Mouse (Mus musculus) kidney, adult 2 months (tissue): Measurements from ENCODE around the gene Tanc2.

Source experiments
- CTCF ChIP-seq: fragments of 200-500 bp; conservative IDR thresholded peaks from 2 replicates; pipeline ENCODE4 v1.5.1; 2011; ENCODE audit warnings: low read depth, mild to moderate bottlenecking, control low read depth, low read length, moderate library complexity, mixed read lengths; ENCODE audit not compliant: insufficient read depth, insufficient read length
- POLR2A ChIP-seq: fragments of 200-500 bp; IDR thresholded peaks from one replicate; pipeline ENCODE4 v1.6.1; 2011; ENCODE audit warnings: low read depth, low read length, control low read depth

DNA sequence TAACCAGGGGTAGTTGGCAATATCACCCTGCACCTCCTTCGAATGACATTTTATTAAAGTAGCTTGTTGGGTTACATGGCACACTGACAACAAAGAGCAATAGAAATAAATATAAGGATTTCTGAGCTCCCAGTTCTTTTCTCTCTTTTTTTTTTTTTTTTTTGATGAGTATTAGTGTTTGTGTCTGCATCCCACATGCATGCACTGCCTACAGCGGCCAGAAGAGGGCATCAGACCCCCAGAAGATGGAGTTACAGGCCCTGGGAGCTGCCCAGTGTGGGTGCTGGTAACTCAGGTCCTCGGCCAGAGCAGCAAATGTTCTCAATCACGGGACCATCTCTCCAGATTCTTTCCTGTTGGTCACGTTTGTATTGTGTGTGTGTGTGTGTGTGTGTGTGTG is 374.9 kb downstream of the Tanc2 start:
- TF ChIP-seq CTCF (0 out of 2 replicates have a peak, but pooled peaks have one; percentile 19), POLR2A (no peak)
